Mouse (Mus musculus) adrenal gland, adult 8-10 months (tissue): ENCODE measurements around the gene Ccdc155. TPM values are rescaled to one million over a fixed set of nuclear protein-coding genes. Genes with fewer than 3 reads are reported as not detected.

Experiments used
- DNase-seq: peaks from one replicate; pipeline ENCODE4 v3.0.0; 2022
- microRNA-seq, 2 experiments: library from miRNA; unstranded; fragments of <30 nt; microRNA quantifications; one replicate each; pipeline ENCODE4 v1.2.0; 2022
- total RNA-seq, 4 experiments: library from RNA; stranded (reverse); gene quantifications; 2 replicates each; pipeline ENCODE4 v1.2.4; 2022

The Ccdc155 gene
- total RNA-seq, 4 experiments from 2014 or later = 0.12 to 1.2 (median 0.29) TPM

GRCm38 (mm10) chr7:45141914-45142313 lies 62.8 kb downstream of the Ccdc155 start:
- no peak for DNase-seq

GRCm38 (mm10) chr7:45141319-45141718 lies 63.4 kb downstream of the Ccdc155 start:
- no peak for DNase-seq

- DNase-seq = peak; percentile 74
Observed at GRCm38 (mm10) chr7:45139904-45140723, 64.6 kb downstream of the Ccdc155 start.

- no peak for DNase-seq
Observed at GRCm38 (mm10) chr7:45138403-45138802, 66.3 kb downstream of the Ccdc155 start.

GRCm38 (mm10) chr7:45137171-45138006 lies 67.3 kb downstream of the Ccdc155 start:
- no peak for DNase-seq

- peak; percentile 92 for DNase-seq
Observed at GRCm38 (mm10) chr7:45135993-45136567, 68.6 kb downstream of the Ccdc155 start, which contains the start of the genes Gm45713 and Flt3l. Gene Gm45713, minus strand, starts transcription at chr7:45136231. Gene Flt3l, minus strand, starts transcription at chr7:45136432.

- DNase-seq = no peak
Observed at GRCm38 (mm10) chr7:45135370-45135769, 69.3 kb downstream of the Ccdc155 start.

GRCm38 (mm10) chr7:45134544-45135026 lies 70.1 kb downstream of the Ccdc155 start:
- no peak for DNase-seq

Small RNAs within 50 kb of the gene (microRNA-seq; reads per million reads assigned to microRNA genes)
- 0 reads per million in 2 experiments for gene Mir7055

Other genes starting within 250 kb of the Ccdc155 start
- gene Cpt1c, start 230.0 kb downstream of the Ccdc155 start, total RNA-seq = 10 to 100 TPM; 13.7 to 28.4 (median 20.4) TPM
- gene Prmt1, start 218.3 kb downstream of the Ccdc155 start, total RNA-seq = 100 to 1,000 TPM; 221 to 296 (median 243) TPM
- gene Irf3, start 207.2 kb downstream of the Ccdc155 start, total RNA-seq = 100 to 1,000 TPM; 118 to 180 (median 144) TPM
- gene Bcl2l12, start 206.2 kb downstream of the Ccdc155 start, total RNA-seq = 10 to 100 TPM; 15.9 to 34.1 (median 22.1) TPM
- gene Scaf1, start 188.5 kb downstream of the Ccdc155 start, total RNA-seq = 100 to 1,000 TPM in 2 of 4 experiments, 10 to 100 TPM in 2; 88.5 to 120 (median 101) TPM
- 100 to 1,000 TPM in 3 of 4 experiments, 10 to 100 TPM in 1; 89.6 to 138 (median 129) TPM for gene Rras, start 186.9 kb downstream of the Ccdc155 start, total RNA-seq
- 10 to 100 TPM; 64.6 to 86.8 (median 70.0) TPM for gene Prr12, start 152.0 kb downstream of the Ccdc155 start, total RNA-seq
- gene Nosip, start 142.5 kb downstream of the Ccdc155 start, total RNA-seq = 10 to 100 TPM; 57.5 to 81.7 (median 66.6) TPM
- 10 to 100 TPM; 16.4 to 20.5 (median 17.1) TPM for gene Prrg2, start 142.2 kb downstream of the Ccdc155 start, total RNA-seq
- 10 to 100 TPM; 33.1 to 51.0 (median 37.1) TPM for gene Rcn3, start 112.7 kb downstream of the Ccdc155 start, total RNA-seq
- 100 to 1,000 TPM; 105 to 151 (median 125) TPM for gene Fcgrt, start 101.0 kb downstream of the Ccdc155 start, total RNA-seq
- gene Rps11, start 80.5 kb downstream of the Ccdc155 start, total RNA-seq = 1,000 to 10,000 TPM; 1,085 to 1,250 (median 1,138) TPM
- 1,000 to 10,000 TPM; 1,558 to 1,710 (median 1,647) TPM for gene Rpl13a, start 76.1 kb downstream of the Ccdc155 start, total RNA-seq
- gene Gm45713, start 68.7 kb downstream of the Ccdc155 start, total RNA-seq = not detected
- gene Flt3l, start 68.5 kb downstream of the Ccdc155 start, total RNA-seq = 10 to 100 TPM; 20.4 to 56.7 (median 39.5) TPM
- gene Pih1d1, start 50.6 kb downstream of the Ccdc155 start, total RNA-seq = 10 to 100 TPM; 58.4 to 73.0 (median 68.9) TPM
- 10 to 100 TPM; 76.3 to 79.7 (median 77.2) TPM for gene Aldh16a1, start 50.3 kb downstream of the Ccdc155 start, total RNA-seq
- 1 to 10 TPM in 1 of 4 experiments, under 1 TPM in 3; 0.46 to 1.1 (median 0.65) TPM for gene Slc17a7, start 40.9 kb downstream of the Ccdc155 start, total RNA-seq
- gene Gfy, start 25.3 kb downstream of the Ccdc155 start, total RNA-seq = not detected
- gene Pth2, start 23.9 kb downstream of the Ccdc155 start, total RNA-seq = not detected
- not detected for gene Dkkl1, start 7.3 kb upstream of the Ccdc155 start, total RNA-seq
- gene Tead2, start 10.9 kb upstream of the Ccdc155 start, total RNA-seq = 10 to 100 TPM; 10.7 to 14.1 (median 12.0) TPM
- gene Cd37, start 34.2 kb upstream of the Ccdc155 start, total RNA-seq = 10 to 100 TPM in 1 of 4 experiments, 1 to 10 TPM in 3; 4.9 to 11.2 (median 7.0) TPM
- under 1 TPM in 1 of 4 experiments, not detected in 3; 0.37 TPM for gene Slc6a16, start 36.2 kb upstream of the Ccdc155 start, total RNA-seq
- gene Slc6a21, start 72.6 kb upstream of the Ccdc155 start, total RNA-seq = under 1 TPM in 1 of 4 experiments, not detected in 3; 0.26 TPM
- gene Trpm4, start 128.9 kb upstream of the Ccdc155 start, total RNA-seq = 10 to 100 TPM in 2 of 4 experiments, 1 to 10 TPM in 2; 5.8 to 19.1 (median 10.4) TPM
- gene Hrc, start 130.4 kb upstream of the Ccdc155 start, total RNA-seq = under 1 TPM; 0.09 to 0.31 (median 0.26) TPM
- gene Ppfia3, start 162.1 kb upstream of the Ccdc155 start, total RNA-seq = 1 to 10 TPM; 2.8 to 7.2 (median 4.7) TPM
- 10 to 100 TPM in 2 of 4 experiments, 1 to 10 TPM in 2; 1.8 to 14.1 (median 7.6) TPM for gene Lin7b, start 165.7 kb upstream of the Ccdc155 start, total RNA-seq
- gene Snrnp70, start 190.8 kb upstream of the Ccdc155 start, total RNA-seq = 100 to 1,000 TPM; 232 to 563 (median 376) TPM
- gene Kcna7, start 200.8 kb upstream of the Ccdc155 start, total RNA-seq = not detected
- under 1 TPM in 3 of 4 experiments, not detected in 1; 0.13 to 0.22 (median 0.20) TPM for gene Ntf5, start 208.8 kb upstream of the Ccdc155 start, total RNA-seq
- not detected for gene Lhb, start 215.9 kb upstream of the Ccdc155 start, total RNA-seq
- gene Gys1, start 230.0 kb upstream of the Ccdc155 start, total RNA-seq = 10 to 100 TPM; 28.5 to 33.9 (median 29.8) TPM
- gene Ruvbl2, start 233.2 kb upstream of the Ccdc155 start, total RNA-seq = 10 to 100 TPM; 36.8 to 43.8 (median 38.8) TPM